Mouse (Mus musculus): ENCODE data around the gene Gm6268. TPM values are rescaled to one million over a fixed set of nuclear protein-coding genes. Genes with fewer than 3 reads are reported as not detected.

Gene Gm6268
- polyA plus RNA-seq, 1 experiment from 2014 or later: not detected

Other genes with a start within 250 kb of the Gm6268 start
- 18.6 and 19.6 TPM in 2 replicates for gene Zcchc12, start 205.4 kb upstream of the Gm6268 start, polyA plus RNA-seq (2015; fragmentation: Nextera tagmentation; extraction: Ambion mirVana)
- gene Lonrf3, start 72.9 kb upstream of the Gm6268 start, polyA plus RNA-seq (2015; fragmentation: Nextera tagmentation; extraction: Ambion mirVana): 0.65 and 1.00 TPM in 2 replicates
- not detected in 2 replicates for gene Gm14569, start 90.5 kb downstream of the Gm6268 start, polyA plus RNA-seq (2015; fragmentation: Nextera tagmentation; extraction: Ambion mirVana)
- 203 and 215 TPM in 2 replicates for gene Pgrmc1, start 196.9 kb downstream of the Gm6268 start, polyA plus RNA-seq (2015; fragmentation: Nextera tagmentation; extraction: Ambion mirVana)
- gene Akap17b, start 244.1 kb downstream of the Gm6268 start, polyA plus RNA-seq (2015; fragmentation: Nextera tagmentation; extraction: Ambion mirVana): 2.4 and 2.5 TPM in 2 replicates

Data from intestine, embryonic 15.5 days (tissue).